Mouse (Mus musculus) liver, embryonic 14.5 days (tissue): ENCODE results near the gene Hils1.

Experiments used
- CTCF ChIP-seq: IDR thresholded peaks from 2 replicates; pipeline ENCODE4 v1.5.1; 2016; ENCODE audit warnings: antibody characterized with exemption, low read depth, control low read depth
- EP300 ChIP-seq: IDR thresholded peaks from 2 replicates; pipeline ENCODE4 v1.6.1; 2016; ENCODE audit warnings: antibody characterized with exemption, low read depth

- TF ChIP-seq CTCF (no peak), EP300 (no peak)
These were observed 4.7 kb downstream of the Hils1 start for GRCm38 (mm10) chr11:94971895-94972615.
